Mouse (Mus musculus): ENCODE results near the gene Trpv3.

- TF ChIP-seq POLR2A (IDR thresholded peaks at IDR 0.05; ENCODE audit: borderline replicate concordance, insufficient read depth, low read length) (no peak), CTCF (IDR thresholded peaks at IDR 0.05; ENCODE audit: borderline replicate concordance, insufficient read depth, low read depth, low read length) (no peak)
Observed at GRCm38 (mm10) chr11:73283369-73283768, 16.2 kb downstream of the Trpv3 start.
